Mouse (Mus musculus) intestine, embryonic 14.5 days (tissue): ENCODE data around the gene Abcd1. TPM values are rescaled to one million over a fixed set of nuclear protein-coding genes. Genes with fewer than 3 reads are reported as not detected.

ENCODE experiments used
- ATAC-seq: fragments of 200-750 bp; cut with Nextera tagmentation; replicated peaks from 2 replicates; pipeline ENCODE4 v1.8.0; 2017; ENCODE audit warnings: low read depth, moderate number of reproducible peaks, moderate TSS enrichment, moderate library complexity; ENCODE audit not compliant: low FRiP score, low TSS enrichment
- DNase-seq: peaks from one replicate; pipeline ENCODE4 v3.0.0-alpha.2; 2018; ENCODE audit warnings: low spot score
- H3K27ac ChIP-seq: fragments of 300-500 bp; sonication (generic); 2 replicates; pipeline ENCODE4 v1.5.1; 2014; ENCODE audit warnings: low read depth, mild to moderate bottlenecking, control low read depth
- H3K27me3 ChIP-seq: fragments of 300-500 bp; sonication (generic); replicated peaks from 2 replicates; pipeline ENCODE4 v1.6.1; 2014; ENCODE audit warnings: low read length, control low read depth; ENCODE audit not compliant: control insufficient read depth, insufficient read depth
- H3K36me3 ChIP-seq: fragments of 300-500 bp; sonication (generic); 2 replicates; pipeline ENCODE4 v1.6.1; 2014; ENCODE audit warnings: low read length, control low read depth; ENCODE audit not compliant: control insufficient read depth, insufficient read depth
- H3K4me1 ChIP-seq: fragments of 300-500 bp; sonication (generic); replicated peaks from 2 replicates; pipeline ENCODE4 v1.6.1; 2014; ENCODE audit warnings: low read length, control low read depth, mixed read lengths; ENCODE audit not compliant: control insufficient read depth, insufficient read depth
- H3K4me2 ChIP-seq: fragments of 300-500 bp; sonication (generic); 2 replicates; pipeline ENCODE4 v1.6.1; 2014; ENCODE audit warnings: low read length
- H3K4me3 ChIP-seq: fragments of 300-500 bp; sonication (generic); 2 replicates; pipeline ENCODE4 v1.5.1; 2014; ENCODE audit warnings: low read depth, low read length, control low read depth, mixed read lengths
- H3K9ac ChIP-seq: fragments of 300-500 bp; sonication (generic); 2 replicates; pipeline ENCODE4 v1.6.1; 2014; ENCODE audit warnings: mild to moderate bottlenecking, low read length
- H3K9me3 ChIP-seq: fragments of 300-500 bp; sonication (generic); 2 replicates; pipeline ENCODE4 v1.6.1; 2016; ENCODE audit warnings: low read length, control low read depth; ENCODE audit not compliant: control insufficient read depth
- WGBS: fragments of 180-500 bp; shearing (Covaris S2); extraction: QIAGEN DNeasy Blood & Tissue Kit; methylation state at CpG from one replicate; pipeline ENCODE4 v1.1.7; 2014; 5-methylcytosine and 5-hydroxymethylcytosine counted together
- polyA plus RNA-seq: library from polyadenylated mRNA; unstranded; fragments of >200 nt; fragmentation: Nextera tagmentation; extraction: Ambion mirVana; gene quantifications from 2 replicates; pipeline ENCODE4 v1.2.1, GENCODE M21; 2014

Abcd1 gene
- polyA plus RNA-seq, 1 experiment from 2014 or later: 15.7 TPM

DNA sequence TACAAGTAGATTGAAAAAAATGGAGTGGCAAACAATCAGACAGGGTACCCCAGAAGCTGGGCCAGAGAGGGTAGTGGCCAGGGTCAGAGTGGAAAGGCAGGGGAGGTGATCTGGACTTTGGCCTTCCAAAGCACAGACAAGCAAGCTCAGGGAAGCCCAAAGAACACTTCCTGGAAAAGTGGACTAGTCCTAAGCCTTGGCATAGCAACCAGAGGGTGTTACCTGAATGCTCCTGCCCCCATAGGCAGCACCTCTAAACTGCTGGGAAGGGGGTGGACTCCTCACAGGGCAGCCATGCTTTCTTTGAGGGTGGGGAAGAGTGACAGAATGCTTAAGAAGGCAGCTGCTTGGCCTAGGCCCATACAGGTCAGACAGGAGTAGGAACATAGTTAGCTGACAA is 31.4 kb upstream of the Abcd1 start:
- H3K4me3 ChIP-seq: no peak overlapping the region
- no peaks in the 10 kb centered on the region for H3K4me1 ChIP-seq
- H3K9me3 ChIP-seq: no peaks in the 10 kb centered on the region
- peaks cover 60% of the 10 kb centered on the region for H3K36me3 ChIP-seq
- no peak overlapping the region for H3K9ac ChIP-seq
- no peak for ATAC-seq
- H3K27me3 ChIP-seq: no peaks in the 10 kb centered on the region
- DNase-seq: no peak
- H3K4me2 ChIP-seq: no peak overlapping the region
- H3K27ac ChIP-seq: no peak overlapping the region

DNA sequence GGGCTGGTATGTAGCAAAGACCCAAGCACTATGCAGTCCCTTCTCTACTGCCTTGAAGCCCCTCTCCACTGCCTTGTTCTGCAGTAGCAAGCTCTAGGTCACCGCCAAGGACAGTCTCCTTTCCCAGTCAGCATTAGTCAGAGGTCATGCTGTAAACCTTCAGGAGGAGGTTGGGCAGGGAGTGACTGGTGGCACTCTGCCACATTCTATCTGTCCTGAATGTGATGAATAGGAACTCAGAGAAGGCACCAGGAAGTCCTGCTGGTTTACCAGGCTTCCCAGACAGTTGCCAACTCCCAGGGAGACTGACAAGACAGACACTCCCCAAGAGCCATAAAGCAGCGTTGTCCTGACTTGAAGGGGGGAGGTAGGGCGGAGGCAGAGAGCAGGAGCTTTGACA is 30.8 kb upstream of the Abcd1 start:
- no peak overlapping the region for H3K27ac ChIP-seq
- no peaks in the 10 kb centered on the region for H3K27me3 ChIP-seq
- H3K4me3 ChIP-seq: no peak overlapping the region
- ATAC-seq: no peak
- DNase-seq: no peak
- H3K9me3 ChIP-seq: no peaks in the 10 kb centered on the region
- no peak overlapping the region for H3K9ac ChIP-seq
- WGBS: 48% methylated on average over 3 of the region's 3 CpGs
- no peaks in the 10 kb centered on the region for H3K4me1 ChIP-seq
- peaks cover 60% of the 10 kb centered on the region for H3K36me3 ChIP-seq
- H3K4me2 ChIP-seq: no peak overlapping the region

DNA sequence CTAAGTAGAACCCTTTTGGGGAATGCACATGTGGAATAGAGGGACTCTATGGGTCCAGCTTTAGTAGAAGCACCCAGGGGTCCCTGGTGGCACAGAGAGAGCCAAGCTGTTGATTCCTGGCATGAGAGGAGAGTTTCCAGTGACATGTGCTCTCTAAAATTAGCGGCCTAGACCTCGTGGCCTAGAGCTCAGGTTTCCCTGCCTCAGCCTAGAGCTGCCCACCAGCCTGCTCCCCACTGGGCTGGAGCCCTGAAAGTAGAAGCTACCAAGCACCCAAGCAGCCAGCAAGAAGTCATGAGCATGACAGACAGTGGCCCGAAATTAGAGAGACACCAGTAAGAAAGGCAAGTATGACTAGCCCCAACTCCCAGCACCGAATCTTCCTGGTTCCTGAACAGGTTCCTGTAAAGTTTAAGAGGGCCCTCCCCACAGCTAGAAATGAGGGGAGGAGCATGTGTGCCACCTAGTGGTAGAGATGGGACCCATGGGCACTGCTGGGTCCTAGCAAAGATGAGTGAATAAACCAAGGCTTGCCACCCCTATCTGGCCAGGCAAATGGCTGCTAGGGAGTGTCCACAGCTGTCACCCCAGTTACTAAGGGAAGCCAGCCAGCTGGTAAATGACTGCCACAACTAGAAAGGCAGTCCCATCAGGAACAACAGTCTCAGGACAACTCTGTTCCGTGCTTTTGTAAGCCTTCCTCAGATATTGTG is 25.3 kb upstream of the Abcd1 start:
- Histone ChIP-seq H3K4me1 (no peaks in the 10 kb centered on the region), H3K9me3 (no peaks in the 10 kb centered on the region), H3K9ac (no peak overlapping the region), H3K27ac (no peak overlapping the region), H3K4me3 (no peak overlapping the region), H3K27me3 (no peaks in the 10 kb centered on the region), H3K4me2 (no peak overlapping the region), H3K36me3 (peaks cover 39% of the 10 kb centered on the region)
- no peak for ATAC-seq
- 76% methylated on average over 5 of the region's 5 CpGs for WGBS
- DNase-seq: no peak

DNA sequence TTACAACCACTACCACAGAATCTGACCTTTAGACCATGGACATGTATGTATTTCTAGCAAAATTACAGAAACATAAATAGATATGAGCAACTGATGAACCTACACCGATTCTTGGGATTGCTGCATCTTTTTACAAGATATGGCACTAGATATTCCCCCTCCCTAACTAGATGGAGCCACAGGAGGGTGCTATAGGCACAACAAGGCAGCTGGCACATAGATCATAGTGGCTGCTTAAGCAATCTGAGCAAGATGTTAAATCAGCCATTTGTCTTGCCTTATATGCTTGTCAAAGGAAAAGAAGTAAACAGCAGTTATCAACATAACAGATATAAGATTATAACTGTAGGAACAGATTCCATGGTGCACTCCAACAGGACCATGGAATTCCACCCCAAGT is 15.9 kb upstream of the Abcd1 start:
- no peaks in the 10 kb centered on the region for H3K27me3 ChIP-seq
- no peak overlapping the region for H3K27ac ChIP-seq
- peaks cover 33% of the 10 kb centered on the region for H3K36me3 ChIP-seq
- no peaks in the 10 kb centered on the region for H3K9me3 ChIP-seq
- H3K4me2 ChIP-seq: no peak overlapping the region
- 80% methylated on average over 1 of the region's 1 CpGs for WGBS
- DNase-seq (no peak), ATAC-seq (no peak)
- H3K9ac ChIP-seq: no peak overlapping the region
- no peaks in the 10 kb centered on the region for H3K4me1 ChIP-seq
- H3K4me3 ChIP-seq: no peak overlapping the region

DNA sequence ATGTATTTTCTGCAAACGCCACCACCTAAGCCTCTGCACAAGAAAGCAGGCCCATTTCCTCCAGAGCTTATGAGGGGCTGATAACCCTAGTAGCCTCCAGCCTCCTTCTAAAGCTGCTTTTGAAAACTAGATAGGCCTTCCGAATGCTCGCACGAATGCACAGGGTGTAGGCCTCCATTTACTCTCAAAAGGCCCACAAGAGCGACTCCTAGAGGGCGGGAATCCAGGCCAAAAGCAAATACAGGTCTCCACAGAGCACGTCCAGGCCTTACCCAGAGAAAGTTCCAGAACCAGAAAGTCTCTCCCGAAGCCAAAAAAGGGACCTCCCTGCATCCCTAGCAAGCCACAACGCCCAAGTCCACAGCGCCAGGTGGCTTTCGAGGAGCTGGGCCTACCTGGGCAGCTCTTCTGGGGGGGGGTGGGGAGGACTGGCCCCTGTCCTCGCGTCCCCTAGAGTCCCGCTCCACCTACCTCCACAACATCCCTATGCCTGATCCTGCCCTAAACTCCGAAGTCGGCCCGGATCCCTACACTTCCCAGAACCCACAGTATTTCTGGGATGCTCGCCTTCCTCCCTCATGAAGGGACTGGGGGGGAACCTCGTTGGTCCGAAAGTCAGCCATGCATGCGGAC is 805 bp upstream of the Abcd1 start:
- Histone ChIP-seq H3K27ac (peak overlapping the region; percentile 59; the same call in 1 of the 2 replicates), H3K27me3 (no peaks in the 10 kb centered on the region), H3K36me3 (peaks cover 7% of the 10 kb centered on the region; the same call in 1 of the 2 replicates), H3K9ac (peak overlapping the region; percentile 59), H3K4me3 (peak overlapping the region; percentile 51), H3K4me2 (peak overlapping the region; percentile 58), H3K9me3 (no peaks in the 10 kb centered on the region), H3K4me1 (peaks cover 17% of the 10 kb centered on the region)
- 19% methylated on average over 21 of the region's 21 CpGs for WGBS
- ATAC-seq (peak; percentile 45), DNase-seq (peak; percentile 60)

GRCm38 (mm10) chrX:73716709-73717545 is 530 bp downstream of the Abcd1 start:
- Histone ChIP-seq H3K9me3 (no peaks in the 10 kb centered on the region), H3K36me3 (no peaks in the 10 kb centered on the region; the same call in 1 of the 2 replicates), H3K27me3 (no peaks in the 10 kb centered on the region), H3K27ac (peak overlapping the region; percentile 57; the same call in 1 of the 2 replicates), H3K4me3 (peak overlapping the region; percentile 51), H3K4me1 (peaks cover 17% of the 10 kb centered on the region), H3K4me2 (peak overlapping the region; percentile 60), H3K9ac (peak overlapping the region; percentile 42)
- DNase-seq: no peak
- ATAC-seq: peak; percentile 54; the same call in 1 of the 2 replicates
- whole genome bisulfite sequencing: 29% methylated on average over 26 of the region's 30 CpGs

DNA sequence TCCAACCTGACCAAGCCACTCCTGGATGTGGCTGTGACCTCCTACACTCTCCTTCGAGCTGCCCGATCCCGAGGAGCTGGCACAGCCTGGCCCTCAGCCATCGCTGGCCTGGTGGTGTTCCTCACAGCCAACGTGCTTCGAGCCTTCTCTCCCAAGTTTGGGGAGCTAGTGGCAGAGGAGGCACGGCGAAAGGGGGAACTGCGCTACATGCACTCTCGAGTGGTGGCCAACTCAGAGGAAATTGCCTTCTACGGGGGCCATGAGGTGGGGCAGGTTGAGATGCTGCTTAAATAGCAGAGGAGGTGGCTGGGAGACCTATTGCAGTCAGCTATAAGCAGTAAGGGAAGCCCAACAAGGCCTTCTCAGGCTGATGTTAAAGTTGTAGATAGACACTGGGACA is 1.3 kb downstream of the Abcd1 start:
- H3K27me3 ChIP-seq: no peaks in the 10 kb centered on the region
- peak overlapping the region; percentile 42; the same call in 1 of the 2 replicates for H3K9ac ChIP-seq
- peak overlapping the region; percentile 51; the same call in 1 of the 2 replicates for H3K4me3 ChIP-seq
- no peak for DNase-seq
- 67% methylated on average over 11 of the region's 11 CpGs for WGBS
- no peak overlapping the region for H3K27ac ChIP-seq
- H3K36me3 ChIP-seq: no peaks in the 10 kb centered on the region; the same call in 1 of the 2 replicates
- no peaks in the 10 kb centered on the region for H3K9me3 ChIP-seq
- peaks cover 17% of the 10 kb centered on the region for H3K4me1 ChIP-seq
- peak overlapping the region; percentile 60 for H3K4me2 ChIP-seq
- ATAC-seq: no peak

GRCm38 (mm10) chrX:73718271-73718670 is 1.9 kb downstream of the Abcd1 start:
- ATAC-seq (no peak), DNase-seq (no peak)
- no peaks in the 10 kb centered on the region for H3K27me3 ChIP-seq
- H3K9ac ChIP-seq: no peak overlapping the region
- H3K9me3 ChIP-seq: no peaks in the 10 kb centered on the region
- H3K27ac ChIP-seq: no peak overlapping the region
- 38% methylated on average over 3 of the region's 3 CpGs for WGBS
- H3K4me1 ChIP-seq: peaks cover 17% of the 10 kb centered on the region
- peak overlapping the region; percentile 60 for H3K4me2 ChIP-seq
- H3K36me3 ChIP-seq: no peaks in the 10 kb centered on the region; the same call in 1 of the 2 replicates
- no peak overlapping the region for H3K4me3 ChIP-seq
